Mouse (Mus musculus) left cerebral cortex, adult 11 months (tissue): ENCODE measurements around the gene Rbbp7.
"Not testable (repeated sequence)": the region's sequence is repeated elsewhere in the genome, so short reads cannot be mapped to it uniquely, and the experiment has no call there.

Experiments
- DNase-seq: peaks from one replicate; pipeline ENCODE4 v3.0.0; 2022; ENCODE audit warnings: low spot score

The Rbbp7 gene

GRCm38 (mm10) chrX:162760115-162760942 lies at the start of gene Rbbp7:
TSS of gene Rbbp7 (plus strand) at chrX:162760402.
- DNase-seq: peak; percentile 85

GRCm38 (mm10) chrX:162717837-162718236 lies 42.4 kb upstream of the Rbbp7 start:
- DNase-seq: peak; percentile 25

GRCm38 (mm10) chrX:162719615-162720014 lies 40.6 kb upstream of the Rbbp7 start:
- DNase-seq: no peak

GRCm38 (mm10) chrX:162727367-162727777 lies 32.8 kb upstream of the Rbbp7 start:
- DNase-seq: no peak

GRCm38 (mm10) chrX:162727795-162728194 lies 32.4 kb upstream of the Rbbp7 start:
- DNase-seq: no peak

- DNase-seq: no peak
Observed at GRCm38 (mm10) chrX:162728228-162728627, 32.0 kb upstream of the Rbbp7 start.

- DNase-seq: no peak
Observed at GRCm38 (mm10) chrX:162730031-162730430, 30.2 kb upstream of the Rbbp7 start.

- DNase-seq: peak; percentile 47
Observed at GRCm38 (mm10) chrX:162734997-162735929, 24.9 kb upstream of the Rbbp7 start.

- DNase-seq: no peak
Observed at GRCm38 (mm10) chrX:162736140-162736659, 24.0 kb upstream of the Rbbp7 start.

GRCm38 (mm10) chrX:162748696-162749420 lies 11.3 kb upstream of the Rbbp7 start:
- no peak for DNase-seq

- no peak for DNase-seq
Observed at GRCm38 (mm10) chrX:162752418-162752817, 7.8 kb upstream of the Rbbp7 start.

GRCm38 (mm10) chrX:162754314-162754713 lies 5.9 kb upstream of the Rbbp7 start:
- no peak for DNase-seq

- DNase-seq: no peak
Observed at GRCm38 (mm10) chrX:162756058-162756457, 4.1 kb upstream of the Rbbp7 start.

GRCm38 (mm10) chrX:162759251-162760114 lies 719 bp upstream of the Rbbp7 start:
- peak; percentile 48 for DNase-seq

- DNase-seq: no peak
Observed at GRCm38 (mm10) chrX:162760958-162761515, 835 bp downstream of the Rbbp7 start.

GRCm38 (mm10) chrX:162761716-162762395 lies 1.7 kb downstream of the Rbbp7 start:
- no peak for DNase-seq

GRCm38 (mm10) chrX:162770726-162771125 lies 10.5 kb downstream of the Rbbp7 start:
- DNase-seq: no peak

- DNase-seq: no peak
Observed at GRCm38 (mm10) chrX:162788372-162788771, 28.2 kb downstream of the Rbbp7 start.

- DNase-seq: not testable (repeated sequence)
Observed at GRCm38 (mm10) chrX:162791392-162791791, 31.2 kb downstream of the Rbbp7 start.

- DNase-seq: no peak
Observed at GRCm38 (mm10) chrX:162800371-162800770, 40.2 kb downstream of the Rbbp7 start.
